Mouse (Mus musculus) neutrophil, adult 5-6 weeks (primary cell): ENCODE measurements around the gene Mep1a. TPM values are rescaled to one million over a fixed set of nuclear protein-coding genes. Genes with fewer than 3 reads are reported as not detected.
A peak's percentile ranks its signal among the peaks of the same experiment; 100 is the strongest.
"Not testable (repeated sequence)": the region's sequence is repeated elsewhere in the genome, so short reads cannot be mapped to it uniquely, and the experiment has no call there.

Experiments
- ATAC-seq: fragments of 151-379, 151-347 bp; 2 replicates; pipeline ENCODE4 v1.8.0; 2017; ENCODE audit warnings: mild to moderate bottlenecking, moderate TSS enrichment; ENCODE audit not compliant: insufficient number of reproducible peaks, poor library complexity, low FRiP score, severe bottlenecking; ENCODE audit errors: extremely low read depth
- total RNA-seq: library from RNA; stranded (forward); fragments of 200-1000 nt; gene quantifications from 2 replicates; pipeline ENCODE4 v1.2.3, GENCODE M21; 2017

Mep1a gene
- total RNA-seq, 1 experiment from 2014 or later = 0.12 TPM

- not testable (repeated sequence) for ATAC-seq
Measured at GRCm38 (mm10) chr17:43490371-43490770, 12.2 kb downstream of the Mep1a start.

- ATAC-seq = no peak
Measured at GRCm38 (mm10) chr17:43488439-43489151, 14.0 kb downstream of the Mep1a start.

GRCm38 (mm10) chr17:43485982-43486381 is 16.6 kb downstream of the Mep1a start:
- no peak for ATAC-seq

GRCm38 (mm10) chr17:43477621-43478020 is 25.0 kb downstream of the Mep1a start:
- ATAC-seq = no peak

GRCm38 (mm10) chr17:43474775-43475174 is 27.8 kb downstream of the Mep1a start:
- ATAC-seq = no peak

- ATAC-seq = no peak
Measured at GRCm38 (mm10) chr17:43472558-43472957, 30.1 kb downstream of the Mep1a start.

- no peak for ATAC-seq
Measured at GRCm38 (mm10) chr17:43470039-43470438, 32.6 kb downstream of the Mep1a start.

- no peak for ATAC-seq
Measured at GRCm38 (mm10) chr17:43460245-43461181, 42.1 kb downstream of the Mep1a start.

GRCm38 (mm10) chr17:43459737-43460230 is 42.8 kb downstream of the Mep1a start:
- no peak for ATAC-seq

GRCm38 (mm10) chr17:43458598-43458997 is 44.0 kb downstream of the Mep1a start:
- peak; percentile 53; the same call in 1 of the 2 replicates for ATAC-seq

- no peak for ATAC-seq
Measured at GRCm38 (mm10) chr17:43451216-43451615, 51.4 kb downstream of the Mep1a start.

GRCm38 (mm10) chr17:43434485-43434884 is 68.1 kb downstream of the Mep1a start:
- no peak for ATAC-seq

- ATAC-seq = no peak
Measured at GRCm38 (mm10) chr17:43431692-43432091, 70.9 kb downstream of the Mep1a start.

Other genes starting within 250 kb of the Mep1a start
- gene Adgrf1, start 232.5 kb downstream of the Mep1a start, total RNA-seq = 1.1 and 2.3 TPM in 2 replicates
- gene Adgrf5, start 142.4 kb downstream of the Mep1a start, total RNA-seq = 0.12 TPM in 1 of 2 replicates, not detected in the other
- 2.5 and 5.5 TPM in 2 replicates for gene Ankrd66, start 40.8 kb upstream of the Mep1a start, total RNA-seq
- 658 and 695 TPM in 2 replicates for gene Pla2g7, start 65.3 kb upstream of the Mep1a start, total RNA-seq
- gene Tdrd6, start 127.5 kb upstream of the Mep1a start, total RNA-seq = 0.12 TPM in 1 of 2 replicates, not detected in the other
- gene Slc25a27, start 164.4 kb upstream of the Mep1a start, total RNA-seq = 7.9 and 9.6 TPM in 2 replicates
- 4.7 and 8.6 TPM in 2 replicates for gene Cyp39a1, start 164.6 kb upstream of the Mep1a start, total RNA-seq